Mouse (Mus musculus) intestine, postnatal 0 days (tissue): ENCODE data around the gene Ier5. TPM values are rescaled to one million over a fixed set of nuclear protein-coding genes. Genes with fewer than 3 reads are reported as not detected.

Experiments used
- ATAC-seq: fragments of 200-750 bp; cut with Nextera tagmentation; 2 replicates; pipeline ENCODE4 v1.8.0; 2017; ENCODE audit warnings: mild to moderate bottlenecking, moderate TSS enrichment, moderate library complexity
- H3K27ac ChIP-seq: fragments of 300-500 bp; sonication (generic); 2 replicates; pipeline ENCODE4 v1.5.1; 2014; ENCODE audit warnings: mild to moderate bottlenecking, low read depth, low read length, moderate library complexity
- H3K27me3 ChIP-seq: fragments of 300-500 bp; sonication (generic); replicated peaks from 2 replicates; pipeline ENCODE4 v1.6.1; 2014; ENCODE audit warnings: low read length, mixed read lengths; ENCODE audit not compliant: control insufficient read depth, insufficient read depth
- H3K36me3 ChIP-seq: fragments of 300-500 bp; sonication (generic); 2 replicates; pipeline ENCODE4 v1.6.1; 2014; ENCODE audit warnings: mild to moderate bottlenecking, moderate library complexity; ENCODE audit not compliant: control insufficient read depth, insufficient read depth
- H3K4me1 ChIP-seq: fragments of 300-500 bp; sonication (generic); replicated peaks from 2 replicates; pipeline ENCODE4 v1.6.1; 2014; ENCODE audit warnings: antibody characterized with exemption, low read length, mixed read lengths; ENCODE audit not compliant: control insufficient read depth, insufficient read depth
- H3K4me2 ChIP-seq: fragments of 300-500 bp; sonication (generic); replicated peaks from 2 replicates; pipeline ENCODE4 v1.6.1; 2014; ENCODE audit warnings: low read depth, mild to moderate bottlenecking, moderate library complexity
- H3K4me3 ChIP-seq: fragments of 300-500 bp; sonication (generic); 2 replicates; pipeline ENCODE4 v1.5.1; 2014; ENCODE audit warnings: low read depth, low read length
- H3K9ac ChIP-seq: fragments of 300-500 bp; sonication (generic); 2 replicates; pipeline ENCODE4 v1.6.1; 2014; ENCODE audit warnings: mild to moderate bottlenecking, low read depth, low read length
- H3K9me3 ChIP-seq: fragments of 300-500 bp; sonication (generic); 2 replicates; pipeline ENCODE4 v1.6.1; 2016; ENCODE audit warnings: mixed run types; ENCODE audit not compliant: control insufficient read depth
- CTCF ChIP-seq: sonication (generic); IDR thresholded peaks from 2 replicates; pipeline ENCODE4 v1.5.1; 2016; ENCODE audit warnings: low read depth, mild to moderate bottlenecking, control low read depth, antibody characterized with exemption, moderate library complexity
- WGBS: fragments of 180-500 bp; shearing (Covaris S2); extraction: QIAGEN DNeasy Blood & Tissue Kit; methylation state at CpG from one replicate; pipeline ENCODE4 v1.1.7; 2014; 5-methylcytosine and 5-hydroxymethylcytosine counted together
- polyA plus RNA-seq: library from polyadenylated mRNA; unstranded; fragments of >200 nt; fragmentation: Nextera tagmentation; extraction: Ambion mirVana; gene quantifications from 2 replicates; pipeline ENCODE4 v1.2.1, GENCODE M21; 2015

Ier5 gene
- polyA plus RNA-seq, 1 experiment from 2014 or later: 6.8 TPM

DNA sequence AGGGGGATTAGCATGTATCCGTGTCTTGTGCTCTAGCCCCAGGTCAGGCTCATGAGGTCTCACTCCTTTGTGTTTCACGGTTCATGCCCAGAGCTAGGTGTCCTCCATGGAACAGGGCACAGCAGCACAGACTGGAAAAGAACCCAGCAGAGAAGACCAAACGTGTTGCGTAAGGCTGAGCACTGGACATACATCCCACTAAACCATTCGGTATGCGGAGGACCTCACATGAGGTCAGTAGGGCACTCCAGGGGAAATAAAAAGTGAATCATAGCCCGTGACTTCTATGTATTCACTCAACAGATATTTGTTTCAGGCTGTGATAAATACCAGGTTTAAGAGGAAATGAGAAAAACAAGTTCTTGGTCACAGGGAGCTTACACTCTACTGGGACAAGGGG, 23.6 kb downstream of the Ier5 start:
- 70% methylated on average over 7 of the region's 7 CpGs for WGBS
- H3K4me2 ChIP-seq: no peak overlapping the region
- H3K36me3 ChIP-seq: no peaks in the 10 kb centered on the region
- TF ChIP-seq CTCF: no peak
- ATAC-seq: peak; percentile 25; the same call in 1 of the 2 replicates
- H3K27me3 ChIP-seq: no peaks in the 10 kb centered on the region
- H3K27ac ChIP-seq: no peak overlapping the region
- H3K9me3 ChIP-seq: no peaks in the 10 kb centered on the region
- no peak overlapping the region for H3K9ac ChIP-seq
- H3K4me3 ChIP-seq: no peak overlapping the region
- H3K4me1 ChIP-seq: peaks cover 12% of the 10 kb centered on the region

GRCm38 (mm10) chr1:155074856-155075255, 24.6 kb downstream of the Ier5 start:
- Histone ChIP-seq H3K4me1 (peaks cover 12% of the 10 kb centered on the region), H3K27me3 (no peaks in the 10 kb centered on the region), H3K4me3 (no peak overlapping the region), H3K4me2 (no peak overlapping the region), H3K27ac (no peak overlapping the region; the same call in 1 of the 2 replicates), H3K9ac (no peak overlapping the region), H3K36me3 (no peaks in the 10 kb centered on the region), H3K9me3 (no peaks in the 10 kb centered on the region)
- no peak for TF ChIP-seq CTCF
- 37% methylated on average over 7 of the region's 7 CpGs for WGBS
- ATAC-seq: peak; percentile 79

- TF ChIP-seq CTCF: no peak
- Histone ChIP-seq H3K36me3 (no peaks in the 10 kb centered on the region), H3K27me3 (no peaks in the 10 kb centered on the region), H3K4me1 (peaks cover 19% of the 10 kb centered on the region), H3K4me2 (no peak overlapping the region), H3K4me3 (no peak overlapping the region), H3K9me3 (no peaks in the 10 kb centered on the region), H3K9ac (no peak overlapping the region), H3K27ac (no peak overlapping the region; the same call in 1 of the 2 replicates)
- no peak for ATAC-seq
- WGBS: 87% methylated on average over 6 of the region's 6 CpGs
These were observed 25.5 kb downstream of the Ier5 start for GRCm38 (mm10) chr1:155073905-155074304.

DNA sequence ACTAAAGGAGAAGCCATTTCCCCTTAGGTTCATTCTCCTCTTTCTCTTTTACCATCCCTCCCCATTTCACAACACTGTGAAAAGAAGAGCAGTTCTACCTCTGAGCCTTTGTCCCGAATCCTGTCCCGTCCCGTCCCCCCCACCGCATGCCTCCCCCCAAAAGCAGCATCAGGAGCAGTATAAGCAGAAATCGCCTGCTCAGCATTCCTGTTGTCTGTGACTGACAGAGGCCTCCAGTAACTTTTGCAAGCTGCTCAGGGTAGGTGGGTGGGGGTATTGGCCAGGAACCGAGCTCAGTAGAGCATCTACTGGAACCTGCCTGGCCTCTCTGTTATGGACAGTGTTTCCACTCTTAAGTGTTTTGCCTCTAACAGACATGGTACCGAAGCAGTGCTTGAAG, 26.3 kb downstream of the Ier5 start:
- no peak for TF ChIP-seq CTCF
- Histone ChIP-seq H3K4me3 (no peak overlapping the region), H3K36me3 (no peaks in the 10 kb centered on the region), H3K27me3 (no peaks in the 10 kb centered on the region), H3K27ac (no peak overlapping the region), H3K4me2 (no peak overlapping the region), H3K4me1 (peaks cover 19% of the 10 kb centered on the region), H3K9ac (no peak overlapping the region), H3K9me3 (no peaks in the 10 kb centered on the region)
- ATAC-seq: no peak
- WGBS: 70% methylated on average over 7 of the region's 7 CpGs

GRCm38 (mm10) chr1:155071287-155071876, 28.1 kb downstream of the Ier5 start:
- no peaks in the 10 kb centered on the region for H3K27me3 ChIP-seq
- H3K4me3 ChIP-seq: no peak overlapping the region
- H3K36me3 ChIP-seq: no peaks in the 10 kb centered on the region
- 35% methylated on average over 7 of the region's 7 CpGs for WGBS
- no peak overlapping the region for H3K27ac ChIP-seq
- no peak overlapping the region for H3K4me2 ChIP-seq
- no peaks in the 10 kb centered on the region for H3K9me3 ChIP-seq
- no peak for TF ChIP-seq CTCF
- no peak for ATAC-seq
- H3K9ac ChIP-seq: no peak overlapping the region
- H3K4me1 ChIP-seq: peaks cover 19% of the 10 kb centered on the region

DNA sequence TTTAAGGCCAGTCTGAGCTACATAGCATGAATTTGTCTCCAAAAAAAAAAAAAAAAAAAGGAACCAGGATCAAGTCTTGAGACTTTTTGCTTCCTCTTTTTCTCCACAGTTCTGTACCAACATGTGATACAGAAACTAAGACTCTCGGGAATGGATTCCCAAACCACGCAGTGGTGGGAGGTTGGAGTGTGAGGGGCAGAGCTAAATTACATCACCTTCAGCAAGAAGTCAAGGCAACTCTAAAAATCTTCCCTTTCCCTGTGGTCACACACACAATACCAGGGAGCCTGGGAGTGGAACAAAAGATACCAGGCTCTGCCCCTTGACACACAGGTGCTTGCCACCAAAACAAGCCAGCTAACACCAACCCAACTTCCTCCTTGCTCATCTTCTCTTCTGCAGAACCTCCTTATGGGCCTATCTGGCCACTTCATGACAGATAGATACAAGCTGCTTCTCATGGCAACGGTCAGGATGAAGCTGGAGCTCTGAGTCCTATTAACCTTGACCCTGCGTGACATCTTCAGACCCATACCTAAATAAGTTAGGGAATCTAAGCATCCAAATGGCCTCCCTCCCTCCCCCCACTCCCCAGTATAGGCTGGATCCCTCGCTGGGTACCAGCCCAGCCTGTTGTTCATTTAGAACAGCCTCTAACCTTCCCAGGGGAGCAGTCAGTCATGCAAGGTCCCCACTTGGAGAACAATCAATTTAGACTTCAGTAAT, 28.7 kb downstream of the Ier5 start:
- TF ChIP-seq CTCF: no peak
- peaks cover 19% of the 10 kb centered on the region for H3K4me1 ChIP-seq
- H3K4me3 ChIP-seq: no peak overlapping the region
- 71% methylated on average over 5 of the region's 5 CpGs for WGBS
- H3K9ac ChIP-seq: no peak overlapping the region
- no peak for ATAC-seq
- H3K9me3 ChIP-seq: no peaks in the 10 kb centered on the region
- H3K4me2 ChIP-seq: no peak overlapping the region
- no peaks in the 10 kb centered on the region for H3K27me3 ChIP-seq
- H3K36me3 ChIP-seq: no peaks in the 10 kb centered on the region
- no peak overlapping the region for H3K27ac ChIP-seq
